Comparison of ENCODE assay signal across 10 mouse cellular contexts in genomic region chr7:108814593-108815215, GRCm38 (mm10). TPM values are rescaled to one million over a fixed set of nuclear protein-coding genes. Genes with fewer than 3 reads are reported as not detected.
A peak's percentile ranks its signal among the peaks of the same experiment; 100 is the strongest.
DNase-seq lines count a peak whose midpoint lies in the region; ATAC-seq and TF ChIP-seq lines count a peak whose summit lies in the region.
"Not testable (repeated sequence)": the region's sequence is repeated elsewhere in the genome, so short reads cannot be mapped to it uniquely, and the experiment has no call there.
"Had no signal": no experiment of that assay in that cellular context is flagged by ENCODE, and none has a peak within 500 bp of the region (broad histone marks: within the 10 kb centered on the region; RNA-seq: fewer than 3 reads in every experiment).

No protein-coding gene starts in this region.

- H3K79me2 ChIP-seq in MEL (ENCODE audit: control insufficient read depth, insufficient read depth, low read length, poor library complexity) = not testable (repeated sequence)

- not testable (repeated sequence) for H3K4me3 ChIP-seq in MEL (ENCODE audit: control insufficient read depth in 1 of 2, insufficient read depth in 1 of 2, low read depth in 2 of 2, low read length in 2 of 2); embryonic facial prominence, embryonic 14.5 days (ENCODE audit: low read depth, low read length); liver, embryonic 14.5 days (ENCODE audit: insufficient read depth in 1 of 2, low read depth in 2 of 2, low read length in 2 of 2); thymus, adult 2 months (ENCODE audit: control insufficient read depth, insufficient read depth, low read length)

- WGBS in embryonic facial prominence, embryonic 14.5 days = 49% methylated on average over 5 of the region's 5 CpGs
- WGBS in liver, embryonic 14.5 days (ENCODE audit: insufficient replicate concordance) = 27% methylated on average over 5 of the region's 5 CpGs
- 45% methylated on average over 5 of the region's 5 CpGs for WGBS in thymus, adult 2 months

- not testable (repeated sequence) for H3K36me3 ChIP-seq in MEL (ENCODE audit: control insufficient read depth in 1 of 2, insufficient read depth in 2 of 2, low read length in 2 of 2); embryonic facial prominence, embryonic 14.5 days (ENCODE audit: control insufficient read depth, insufficient read depth, low read length); liver, embryonic 14.5 days (replicated peaks; ENCODE audit: control insufficient read depth, insufficient read depth, low read depth); thymus, adult 2 months (ENCODE audit: control insufficient read depth, insufficient read depth, low read length)

- peak; percentile 57 for DNase-seq in MEL (ENCODE audit: low read depth, low spot score)
- peak; percentile 13 for DNase-seq in c-Kit-positive CD71-positive TER-119-negative erythroid progenitor cells, embryonic 14.5 days (ENCODE audit: low read depth)
- peak; percentile 67 for DNase-seq in embryonic facial prominence, embryonic 14.5 days (ENCODE audit: low spot score)
- DNase-seq in heart, postnatal 4 days = peak; percentile 29
- peak; percentile 10 to 20 for DNase-seq in kidney, postnatal 4 days
- not testable (repeated sequence) for DNase-seq in liver, embryonic 14.5 days (ENCODE audit: low read depth in 3 of 3, low spot score in 3 of 3)
- DNase-seq in natural killer cell, adult 2 months (ENCODE audit: low spot score in 2 of 2) = peak; percentile 1 to 15
- peak; percentile 4 for DNase-seq in thymus, adult 2 months

- H3K9me3 ChIP-seq in MEL (replicated peaks; ENCODE audit: insufficient read depth, low read length); embryonic facial prominence, embryonic 14.5 days (ENCODE audit: control insufficient read depth, low read length); liver, embryonic 14.5 days (ENCODE audit: control insufficient read depth, low read length): not testable (repeated sequence)

- not testable (repeated sequence) for H3K27ac ChIP-seq in MEL (ENCODE audit: control insufficient read depth, low read depth, low read length); embryonic facial prominence, embryonic 14.5 days (replicated peaks; ENCODE audit: low read depth, low read length); liver, embryonic 14.5 days; thymus, adult 2 months (ENCODE audit: control insufficient read depth, insufficient read depth, low read length)

- peak; percentile 63 for TF ChIP-seq RAD21 in MEL (IDR thresholded peaks at IDR 0.05; ENCODE audit: low read depth, low read length)

- not testable (repeated sequence) for TF ChIP-seq EP300 in MEL (IDR thresholded peaks at IDR 0.05; ENCODE audit: low read depth in 1 of 2, low read length in 2 of 2); liver, embryonic 14.5 days (IDR thresholded peaks at IDR 0.05; ENCODE audit: low read depth)

- not testable (repeated sequence) for H3K4me2 ChIP-seq in embryonic facial prominence, embryonic 14.5 days (ENCODE audit: low read depth, low read length); liver, embryonic 14.5 days (ENCODE audit: low read depth)

- H3K9ac ChIP-seq in MEL (ENCODE audit: control insufficient read depth, low read depth, low read length, poor library complexity, severe bottlenecking); embryonic facial prominence, embryonic 14.5 days (ENCODE audit: low read depth, low read length); liver, embryonic 14.5 days (replicated peaks): not testable (repeated sequence)

- TF ChIP-seq POLR2A in MEL (IDR thresholded peaks at IDR 0.05; ENCODE audit: control insufficient read depth in 1 of 2, insufficient read depth in 1 of 2, low read depth in 1 of 2, low read length in 2 of 2, poor library complexity in 1 of 2); thymus, adult 2 months (IDR thresholded peaks at IDR 0.05; ENCODE audit: control insufficient read depth, extremely low read depth, insufficient read depth, low read length, poor library complexity): not testable (repeated sequence)

- H3K27me3 ChIP-seq in MEL (ENCODE audit: control insufficient read depth in 1 of 2, insufficient read depth in 2 of 2, low read length in 2 of 2); embryonic facial prominence, embryonic 14.5 days (replicated peaks; ENCODE audit: control insufficient read depth, insufficient read depth, low read length); liver, embryonic 14.5 days (ENCODE audit: control insufficient read depth, insufficient read depth, low read length); thymus, adult 2 months (ENCODE audit: control insufficient read depth, insufficient read depth, low read length): not testable (repeated sequence)

- 0 out of 2 replicates have a peak, but pooled peaks have one; percentile 60 for ATAC-seq in embryonic facial prominence, embryonic 14.5 days (ENCODE audit: low read depth)
- not testable (repeated sequence) for ATAC-seq in liver, embryonic 14.5 days (ENCODE audit: insufficient read depth)

- peak; percentile 2 to 71 (median 34); a peak in 3 of 6 replicates for TF ChIP-seq CTCF in MEL (IDR thresholded peaks at IDR 0.05 in 2 of 3, conservative IDR thresholded peaks at IDR 0.05 in 1 of 3; ENCODE audit: control insufficient read depth in 1 of 3, insufficient read depth in 1 of 3, low read depth in 2 of 3, low read length in 3 of 3, poor library complexity in 1 of 3, severe bottlenecking in 1 of 3)
- TF ChIP-seq CTCF in liver, embryonic 14.5 days (IDR thresholded peaks at IDR 0.05; ENCODE audit: low read depth) = peak; percentile 43; the same call in 1 of the 2 replicates
- not testable (repeated sequence) for TF ChIP-seq CTCF in thymus, adult 2 months (IDR thresholded peaks at IDR 0.05; ENCODE audit: borderline replicate concordance, control insufficient read depth, extremely low read depth, insufficient read depth, low read length, poor library complexity)

- H3K4me1 ChIP-seq in MEL (ENCODE audit: control insufficient read depth in 1 of 2, insufficient read depth in 2 of 2, low read length in 2 of 2); embryonic facial prominence, embryonic 14.5 days (ENCODE audit: control insufficient read depth, insufficient read depth, low read length); liver, embryonic 14.5 days (replicated peaks; ENCODE audit: control insufficient read depth in 2 of 2, insufficient read depth in 2 of 2, low read length in 1 of 2); thymus, adult 2 months (replicated peaks; ENCODE audit: control insufficient read depth, insufficient read depth, low read length): not testable (repeated sequence)

TF ChIP-seq in MEL, 35 proteins besides CTCF, POLR2A, EP300 and RAD21:
- peak; percentile 79 for TF ChIP-seq SMC3 (IDR thresholded peaks at IDR 0.05; ENCODE audit: low read depth, low read length)
- TF ChIP-seq ZC3H11A (IDR thresholded peaks at IDR 0.05; ENCODE audit: low read depth, low read length) = peak; percentile 42; the same call in 1 of the 2 replicates

RNA-seq across cellular contexts. Expression of gene Olfr514, which starts 11.1 kb away (rescaled TPM):
- not detected in 2 replicates for total RNA-seq in MEL (2012; rRNA removed)
- not detected for polyA plus RNA-seq in MEL (2012; ENCODE audit: insufficient read depth in 1 of 2, insufficient read length in 2 of 2, low read depth in 1 of 2, low replicate concordance in 2 of 2, missing spikeins in 1 of 2)
- not detected in 2 replicates for polyA plus RNA-seq in embryonic facial prominence, embryonic 14.5 days (2014; fragmentation: Nextera tagmentation; extraction: Ambion mirVana)
- not detected for total RNA-seq in heart, postnatal 4 days (2021)
- polyA plus RNA-seq in liver, embryonic 14.5 days (2012; rRNA removed) = not detected in 2 replicates
- not detected in 2 replicates for polyA plus RNA-seq in liver, embryonic 14.5 days (2014; fragmentation: Nextera tagmentation; extraction: Ambion mirVana)
- polyA plus RNA-seq in thymus, adult 2 months (2012; rRNA removed) = not detected in 2 replicates
- total RNA-seq: layer of hippocampus, postnatal 14 days had no signal
- polyA plus RNA-seq: heart, embryonic 10.5 days had no signal

RNA-seq across cellular contexts. Expression of gene Olfr516, which starts 35.6 kb away (rescaled TPM):
- not detected in 2 replicates for total RNA-seq in MEL (2012; rRNA removed)
- not detected for polyA plus RNA-seq in MEL (2012; ENCODE audit: insufficient read depth in 1 of 2, insufficient read length in 2 of 2, low read depth in 1 of 2, low replicate concordance in 2 of 2, missing spikeins in 1 of 2)
- 0.15 TPM in 1 of 2 replicates, not detected in the other for polyA plus RNA-seq in embryonic facial prominence, embryonic 14.5 days (2014; fragmentation: Nextera tagmentation; extraction: Ambion mirVana)
- not detected for total RNA-seq in heart, postnatal 4 days (2021)
- polyA plus RNA-seq in liver, embryonic 14.5 days (2012; rRNA removed) = not detected in 2 replicates
- not detected in 2 replicates for polyA plus RNA-seq in liver, embryonic 14.5 days (2014; fragmentation: Nextera tagmentation; extraction: Ambion mirVana)
- polyA plus RNA-seq in thymus, adult 2 months (2012; rRNA removed) = not detected in 2 replicates
- total RNA-seq: layer of hippocampus, postnatal 14 days had no signal
- polyA plus RNA-seq: heart, embryonic 10.5 days had no signal

RNA-seq across cellular contexts. Expression of gene Olfr517, which starts 57.5 kb away (rescaled TPM):
- not detected in 2 replicates for total RNA-seq in MEL (2012; rRNA removed)
- polyA plus RNA-seq in MEL (2012; ENCODE audit: insufficient read depth in 1 of 2, insufficient read length in 2 of 2, low read depth in 1 of 2, low replicate concordance in 2 of 2, missing spikeins in 1 of 2) = not detected
- polyA plus RNA-seq in embryonic facial prominence, embryonic 14.5 days (2014; fragmentation: Nextera tagmentation; extraction: Ambion mirVana) = not detected in 2 replicates
- not detected for total RNA-seq in heart, postnatal 4 days (2021)
- not detected in 2 replicates for polyA plus RNA-seq in liver, embryonic 14.5 days (2012; rRNA removed)
- not detected in 2 replicates for polyA plus RNA-seq in liver, embryonic 14.5 days (2014; fragmentation: Nextera tagmentation; extraction: Ambion mirVana)
- polyA plus RNA-seq in thymus, adult 2 months (2012; rRNA removed) = 0.20 TPM in 1 of 2 replicates, not detected in the other
- total RNA-seq: layer of hippocampus, postnatal 14 days had no signal
- polyA plus RNA-seq: heart, embryonic 10.5 days had no signal
